Mouse (Mus musculus) monocyte, adult 5-6 weeks (primary cell): ENCODE results near the gene Dst. TPM values are rescaled to one million over a fixed set of nuclear protein-coding genes. Genes with fewer than 3 reads are reported as not detected.

Source experiments
- ATAC-seq: fragments of 153-309, 156-312 bp; replicated peaks from 2 replicates; pipeline ENCODE4 v1.8.0; 2017; ENCODE audit warnings: mild to moderate bottlenecking; ENCODE audit not compliant: low TSS enrichment, insufficient number of reproducible peaks, severe bottlenecking, poor library complexity, low FRiP score
- total RNA-seq: library from RNA; stranded (forward); fragments of 200-1000, 200-491, 200-594 nt; gene quantifications from 3 replicates; pipeline ENCODE4 v1.2.3, GENCODE M21; 2017

The Dst gene
- total RNA-seq, 1 experiment from 2014 or later = 0.29 TPM

GRCm38 (mm10) chr1:33965824-33966223, 57.8 kb downstream of the Dst start:
- no peak for ATAC-seq

- no peak for ATAC-seq
Observed at GRCm38 (mm10) chr1:33966328-33966727, 58.3 kb downstream of the Dst start.

- ATAC-seq = no peak
Observed at GRCm38 (mm10) chr1:33967206-33967605, 59.2 kb downstream of the Dst start.

- no peak for ATAC-seq
Observed at GRCm38 (mm10) chr1:33969910-33970309, 61.9 kb downstream of the Dst start.

- no peak for ATAC-seq
Observed at GRCm38 (mm10) chr1:33974401-33974800, 66.4 kb downstream of the Dst start.

- no peak for ATAC-seq
Observed at GRCm38 (mm10) chr1:33975333-33975732, 67.3 kb downstream of the Dst start.

- no peak for ATAC-seq
Observed at GRCm38 (mm10) chr1:33977832-33978231, 69.8 kb downstream of the Dst start.

GRCm38 (mm10) chr1:33980420-33980819, 72.4 kb downstream of the Dst start:
- ATAC-seq = no peak

- ATAC-seq = no peak
Observed at GRCm38 (mm10) chr1:33989643-33990042, 81.6 kb downstream of the Dst start.

- no peak for ATAC-seq
Observed at GRCm38 (mm10) chr1:33991067-33991466, 83.0 kb downstream of the Dst start.

GRCm38 (mm10) chr1:33992810-33993209, 84.8 kb downstream of the Dst start:
- no peak for ATAC-seq

GRCm38 (mm10) chr1:33994201-33994600, 86.2 kb downstream of the Dst start:
- no peak for ATAC-seq

GRCm38 (mm10) chr1:33995386-33995785, 87.4 kb downstream of the Dst start:
- ATAC-seq = no peak

GRCm38 (mm10) chr1:33996105-33996887, 88.3 kb downstream of the Dst start:
- no peak for ATAC-seq

- ATAC-seq = no peak
Observed at GRCm38 (mm10) chr1:34002321-34002720, 94.3 kb downstream of the Dst start.

- ATAC-seq = no peak
Observed at GRCm38 (mm10) chr1:34002970-34003369, 94.9 kb downstream of the Dst start.

GRCm38 (mm10) chr1:34005238-34005725, 97.3 kb downstream of the Dst start:
- no peak for ATAC-seq

- ATAC-seq = no peak
Observed at GRCm38 (mm10) chr1:34005726-34006638, 98.0 kb downstream of the Dst start.

GRCm38 (mm10) chr1:34006828-34007361, 98.9 kb downstream of the Dst start:
- ATAC-seq = no peak
